Mouse (Mus musculus) frontal cortex, postnatal 36 days (tissue): ENCODE results near the gene Bloc1s5.
"Not testable (repeated sequence)": the region's sequence is repeated elsewhere in the genome, so short reads cannot be mapped to it uniquely, and the experiment has no call there.

ENCODE experiments used
- DNase-seq, 2 experiments: peaks; one replicate each; pipeline ENCODE4 v3.0.0; 2022; ENCODE audit warnings: low spot score in 2 of 2

Gene Bloc1s5

GRCm38 (mm10) chr13:38618001-38618630 lies 16.8 kb downstream of the Bloc1s5 start:
- DNase-seq, result not testable (repeated sequence)

- no peak for DNase-seq
Observed at GRCm38 (mm10) chr13:38616887-38617286, 18.0 kb downstream of the Bloc1s5 start.

DNA sequence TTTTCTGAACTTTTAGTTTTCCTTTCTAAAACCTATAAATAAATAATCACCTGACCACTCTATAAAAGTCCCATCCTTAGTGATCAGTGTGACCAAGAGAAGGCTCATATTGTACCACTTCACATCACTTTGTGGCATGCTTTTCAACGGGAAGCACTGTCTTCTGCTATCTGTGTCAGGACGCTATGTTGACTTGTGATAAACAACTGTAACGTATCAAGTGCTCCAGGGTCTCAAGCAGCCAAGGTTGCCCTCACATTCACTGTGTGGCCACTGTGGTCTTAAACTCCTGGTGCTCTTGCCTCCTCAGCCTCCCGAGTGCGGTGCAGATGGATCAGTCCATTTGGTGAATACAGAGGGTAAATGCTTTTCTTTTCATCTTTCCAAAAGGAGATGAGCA lies 19.3 kb downstream of the Bloc1s5 start:
- no peak for DNase-seq

- no peak for DNase-seq
Observed at GRCm38 (mm10) chr13:38614298-38614697, 20.6 kb downstream of the Bloc1s5 start.

DNA sequence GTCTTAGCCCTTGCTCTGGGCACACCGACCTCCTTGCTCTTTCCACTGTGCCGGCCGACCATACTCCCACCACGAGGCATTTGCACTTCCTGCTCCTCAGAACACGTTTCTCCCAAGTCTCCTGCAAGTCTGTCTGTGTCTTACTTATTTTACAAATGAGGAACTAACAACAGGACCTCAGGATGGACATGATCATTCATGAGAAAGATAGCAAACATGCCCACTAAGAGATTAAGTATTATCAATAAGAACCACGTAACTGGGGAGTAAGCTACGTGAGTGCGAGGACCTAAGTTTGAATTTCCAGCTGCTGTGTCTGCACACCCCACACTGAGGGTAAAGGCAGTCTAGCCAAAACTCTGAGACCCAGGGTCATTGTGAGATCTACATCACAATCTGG lies 21.3 kb downstream of the Bloc1s5 start:
- no peak for DNase-seq

- no peak for DNase-seq
Observed at GRCm38 (mm10) chr13:38612608-38613007, 22.3 kb downstream of the Bloc1s5 start.

- no peak for DNase-seq
Observed at GRCm38 (mm10) chr13:38612179-38612578, 22.7 kb downstream of the Bloc1s5 start.

- DNase-seq, result no peak
Observed at GRCm38 (mm10) chr13:38610336-38610735, 24.6 kb downstream of the Bloc1s5 start.

DNA sequence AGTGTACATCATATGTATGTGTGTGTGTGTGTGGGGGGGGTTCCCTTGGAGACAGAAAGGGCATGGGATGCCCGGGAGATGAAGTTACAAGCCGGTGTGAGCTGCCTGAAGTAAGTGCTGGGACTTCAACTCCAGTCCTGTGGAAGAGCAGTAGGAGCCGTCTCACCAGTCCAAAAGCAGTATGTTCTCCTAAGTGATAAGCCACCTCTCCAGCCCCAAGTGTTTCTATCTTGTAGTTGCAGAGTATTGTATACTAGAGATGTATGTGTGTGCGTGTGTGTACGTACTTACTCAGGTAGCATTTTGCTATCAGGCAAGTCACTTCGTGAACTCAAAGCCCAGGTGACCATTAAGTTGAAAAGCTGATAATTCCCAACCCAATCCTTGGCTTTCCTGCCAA lies 27.8 kb downstream of the Bloc1s5 start:
- no peak for DNase-seq

GRCm38 (mm10) chr13:38605353-38605752 lies 29.6 kb downstream of the Bloc1s5 start:
- no peak for DNase-seq

DNA sequence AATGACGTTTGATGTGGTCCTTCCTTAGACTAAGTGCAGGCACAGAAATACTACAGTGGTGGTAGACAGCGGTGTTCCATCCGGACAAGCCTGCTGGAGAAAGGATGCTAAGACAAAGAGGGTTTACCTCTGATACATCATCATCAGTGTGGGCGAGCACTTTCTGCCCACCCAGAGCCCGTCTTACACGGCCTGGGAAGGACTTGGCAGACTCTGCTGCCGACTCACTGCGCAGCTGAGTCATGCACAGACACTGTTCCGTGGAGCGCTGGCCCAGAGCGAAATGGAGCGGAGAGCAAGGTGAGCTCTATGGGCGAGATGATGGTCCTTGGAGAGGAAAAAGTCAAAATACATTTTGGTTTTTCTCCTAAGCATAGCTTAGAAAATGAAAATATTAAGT lies 31.9 kb downstream of the Bloc1s5 start:
- peak; percentile 52 to 59 for DNase-seq

- no peak for DNase-seq
Observed at GRCm38 (mm10) chr13:38602243-38602832, 32.6 kb downstream of the Bloc1s5 start.

- DNase-seq, result no peak
Observed at GRCm38 (mm10) chr13:38600811-38601210, 34.1 kb downstream of the Bloc1s5 start.

- DNase-seq, result no peak
Observed at GRCm38 (mm10) chr13:38597076-38597475, 37.8 kb downstream of the Bloc1s5 start.

- DNase-seq, result no peak
Observed at GRCm38 (mm10) chr13:38596461-38596860, 38.4 kb downstream of the Bloc1s5 start.

DNA sequence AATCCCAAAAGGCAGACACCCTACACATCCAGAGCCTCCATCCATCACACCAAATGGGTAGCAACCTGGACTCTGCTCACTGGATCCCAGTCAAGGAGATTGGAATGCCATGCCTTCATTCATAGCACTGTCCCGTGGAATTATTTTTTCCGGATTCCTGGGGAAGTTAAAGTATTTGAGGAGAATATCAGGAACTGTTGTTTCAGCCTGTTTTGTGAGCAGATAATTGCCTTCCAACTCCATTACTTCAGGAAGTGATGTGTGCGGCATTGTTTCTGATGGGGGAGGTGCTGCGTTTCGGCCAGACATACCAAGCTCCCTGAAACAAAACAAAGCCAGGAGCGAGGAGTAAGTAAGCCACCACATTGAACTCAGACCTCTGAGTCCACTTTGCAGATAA lies 41.8 kb downstream of the Bloc1s5 start:
- no peak for DNase-seq

- DNase-seq, result no peak
Observed at GRCm38 (mm10) chr13:38587350-38587749, 47.6 kb downstream of the Bloc1s5 start.

DNA sequence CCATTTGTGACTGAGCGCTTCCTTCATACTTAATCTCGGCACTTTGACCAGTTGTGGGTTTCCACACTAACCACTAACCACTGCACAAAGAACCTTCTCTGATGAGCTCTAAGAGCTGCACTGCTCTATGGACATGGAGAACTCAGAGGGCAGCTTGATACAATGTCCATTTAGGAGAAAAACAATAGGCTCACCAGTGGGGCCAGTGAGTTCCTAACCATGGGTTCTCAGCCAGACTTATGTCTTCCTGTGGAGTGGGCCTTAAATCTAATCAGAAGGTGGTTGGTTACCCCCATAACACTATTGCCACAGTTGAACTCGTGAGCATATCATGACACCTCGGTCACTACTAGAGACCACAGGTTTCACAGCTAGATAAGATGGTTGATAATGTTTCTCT lies 48.5 kb downstream of the Bloc1s5 start:
- no peak for DNase-seq

GRCm38 (mm10) chr13:38582768-38583167 lies 52.1 kb downstream of the Bloc1s5 start:
- DNase-seq, result no peak

DNA sequence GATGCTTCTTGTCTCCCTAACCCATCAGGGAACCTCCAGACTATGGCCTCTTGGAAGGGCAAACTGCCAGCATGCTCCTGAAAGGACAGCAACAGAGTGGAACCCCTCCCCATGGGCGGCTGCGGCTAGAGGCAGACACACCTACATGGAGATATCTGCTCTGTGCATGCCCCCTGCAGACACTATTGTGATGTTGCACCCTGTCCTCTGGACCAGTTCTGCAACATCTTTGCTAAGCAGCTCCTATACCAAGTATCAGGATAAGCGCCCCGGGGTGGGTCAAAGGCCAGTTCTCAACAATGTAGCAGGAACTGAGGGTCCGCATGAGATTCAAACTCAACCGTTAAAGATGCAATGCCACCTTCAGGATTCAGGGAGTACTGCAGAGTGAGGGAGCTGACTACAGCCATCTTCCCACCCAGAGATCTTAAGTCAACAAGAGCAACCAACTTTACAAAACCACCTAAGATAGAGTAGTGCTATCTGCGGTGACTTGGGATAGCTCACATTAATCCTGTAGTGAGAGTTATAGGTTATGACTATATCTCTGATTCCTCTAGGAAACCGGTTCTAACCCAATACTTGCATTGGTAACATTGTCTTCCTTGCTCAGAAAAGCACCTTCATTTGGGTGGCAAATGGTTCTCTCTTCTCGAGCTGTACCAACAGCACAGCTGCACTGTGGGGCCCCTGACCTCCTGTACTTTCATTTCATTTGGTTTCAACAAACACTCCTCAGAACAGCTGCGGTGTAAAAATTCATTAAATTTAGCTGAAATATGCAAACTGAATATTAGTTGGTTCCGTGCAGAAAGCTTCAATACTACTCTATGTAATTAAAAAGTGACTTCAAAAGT lies 54.1 kb downstream of the Bloc1s5 start:
- peak in 1 of 2 experiments; percentile 17 for DNase-seq

- no peak for DNase-seq
Observed at GRCm38 (mm10) chr13:38579971-38580600, 54.8 kb downstream of the Bloc1s5 start.

GRCm38 (mm10) chr13:38574668-38575067 lies 60.2 kb downstream of the Bloc1s5 start:
- DNase-seq, result no peak
